Mouse (Mus musculus) 3T3-L1 (cell line): ENCODE measurements around the gene Dagla.

ENCODE experiments used
- DNase-seq: peaks from one replicate; pipeline ENCODE4 v3.0.0-alpha.2; 2015; ENCODE audit warnings: low read depth, low spot score

The Dagla gene

GRCm38 (mm10) chr19:10203848-10204615 lies 100.6 kb downstream of the Dagla start, which contains the start of the genes Tmem258 and Fen1:
Gene Tmem258, plus strand, starts transcription at chr19:10204014.
Gene Fen1, minus strand, starts transcription at chr19:10204169.
- DNase-seq = peak; percentile 97

GRCm38 (mm10) chr19:10203146-10203847 lies 101.4 kb downstream of the Dagla start:
- DNase-seq = peak; percentile 46

GRCm38 (mm10) chr19:10198723-10199122 lies 106.0 kb downstream of the Dagla start:
- DNase-seq = peak; percentile 93

- no peak for DNase-seq
Observed at GRCm38 (mm10) chr19:10198286-10198685, 106.4 kb downstream of the Dagla start.

GRCm38 (mm10) chr19:10197130-10197529 lies 107.5 kb downstream of the Dagla start:
- DNase-seq = peak; percentile 27
